Mouse (Mus musculus) MEL (cell line): ENCODE measurements around the gene Antxr1. TPM values are rescaled to one million over a fixed set of nuclear protein-coding genes. Genes with fewer than 3 reads are reported as not detected.
A peak's percentile ranks its signal among the peaks of the same experiment; 100 is the strongest.

Source experiments
- DNase-seq: peaks from one replicate; pipeline ENCODE4 v3.0.0; 2011; ENCODE audit warnings: low read depth, low spot score
- H3K27ac ChIP-seq: 2 replicates; pipeline ENCODE4 v1.5.1; 2012; ENCODE audit warnings: low read depth, mild to moderate bottlenecking, control low read depth, low read length, moderate library complexity; ENCODE audit not compliant: control insufficient read depth
- H3K27me3 ChIP-seq, 2 experiments: fragments of 150-350 bp in 1 of 2; sonication (generic) in 1 of 2; 2 replicates each; pipeline ENCODE4 v1.6.1; 2012; ENCODE audit warnings: low read length in 2 of 2, mild to moderate bottlenecking in 2 of 2, improper control_type of control experiment in 1 of 2, moderate library complexity in 1 of 2; ENCODE audit not compliant: insufficient read depth in 2 of 2, control insufficient read depth in 1 of 2
- H3K36me3 ChIP-seq, 2 experiments: 2 replicates each; pipeline ENCODE4 v1.6.1; 2012 to 2014; ENCODE audit warnings: low read length in 2 of 2, improper control_type of control experiment in 1 of 2, inconsistent platforms in 1 of 2, mild to moderate bottlenecking in 1 of 2; ENCODE audit not compliant: insufficient read depth in 2 of 2, control insufficient read depth in 1 of 2
- H3K4me1 ChIP-seq, 2 experiments: fragments of 150-350 bp in 1 of 2; sonication (generic) in 1 of 2; 2 replicates each; pipeline ENCODE4 v1.6.1; 2012; ENCODE audit warnings: low read length in 2 of 2, improper control_type of control experiment in 1 of 2, mild to moderate bottlenecking in 1 of 2; ENCODE audit not compliant: insufficient read depth in 2 of 2, control insufficient read depth in 1 of 2
- H3K4me3 ChIP-seq, 2 experiments: fragments of 150-350 bp in 1 of 2; sonication (generic) in 1 of 2; 2 replicates each; pipeline ENCODE4 v1.5.1; 2012; ENCODE audit warnings: low read depth in 2 of 2, low read length in 2 of 2, mild to moderate bottlenecking in 2 of 2, moderate library complexity in 2 of 2, control low read depth in 1 of 2, improper control_type of control experiment in 1 of 2; ENCODE audit not compliant: control insufficient read depth in 1 of 2, insufficient read depth in 1 of 2
- H3K79me2 ChIP-seq: 2 replicates; pipeline ENCODE4 v1.6.1; 2012; ENCODE audit warnings: mild to moderate bottlenecking, low read length, moderate library complexity; ENCODE audit not compliant: control insufficient read depth, poor library complexity, insufficient read depth
- H3K9ac ChIP-seq: 2 replicates; pipeline ENCODE4 v1.6.1; 2012; ENCODE audit warnings: low read depth, mild to moderate bottlenecking, control low read depth, low read length, moderate library complexity; ENCODE audit not compliant: control insufficient read depth, poor library complexity, severe bottlenecking
- H3K9me3 ChIP-seq: fragments of 150-350 bp; sonication (generic); replicated peaks from 2 replicates; pipeline ENCODE4 v1.6.1; 2012; ENCODE audit warnings: mild to moderate bottlenecking, low read length, improper control_type of control experiment, moderate library complexity; ENCODE audit not compliant: insufficient read depth
- CHD2 ChIP-seq: IDR thresholded peaks from 2 replicates; pipeline ENCODE4 v1.6.1; 2011; ENCODE audit warnings: low read length, improper control_type of control experiment
- CTCF ChIP-seq, 3 experiments: IDR thresholded peaks in 2 of 3; conservative IDR thresholded peaks in 1 of 3; 2 replicates each; pipeline ENCODE4 v1.5.1; 2011 to 2012; ENCODE audit warnings: low read length in 3 of 3, low read depth in 2 of 3, mild to moderate bottlenecking in 2 of 3, improper control_type of control experiment in 1 of 3, inconsistent platforms in 1 of 3, mixed read lengths in 1 of 3, moderate library complexity in 1 of 3; ENCODE audit not compliant: control insufficient read depth in 1 of 3, insufficient read depth in 1 of 3, poor library complexity in 1 of 3, severe bottlenecking in 1 of 3
- EP300 ChIP-seq, 2 experiments: IDR thresholded peaks; 2 replicates each; pipeline ENCODE4 v1.6.1; 2011; ENCODE audit warnings: improper control_type of control experiment in 2 of 2, low read length in 2 of 2, low read depth in 1 of 2, mild to moderate bottlenecking in 1 of 2
- KAT2A ChIP-seq: conservative IDR thresholded peaks from 2 replicates; pipeline ENCODE4 v1.6.1; 2012; ENCODE audit warnings: low read depth, low read length, improper control_type of control experiment, inconsistent platforms
- MAFK ChIP-seq: IDR thresholded peaks from 2 replicates; pipeline ENCODE4 v1.6.1; 2011; ENCODE audit warnings: low read depth, mild to moderate bottlenecking, low read length, improper control_type of control experiment, borderline replicate concordance
- MAX ChIP-seq: IDR thresholded peaks from 2 replicates; pipeline ENCODE4 v1.6.1; 2011; ENCODE audit warnings: low read length, improper control_type of control experiment
- MYC ChIP-seq: IDR thresholded peaks from 2 replicates; pipeline ENCODE4 v1.6.1; 2011; ENCODE audit warnings: low read depth, mild to moderate bottlenecking, low read length, improper control_type of control experiment, moderate library complexity
- POLR2A ChIP-seq, 2 experiments: IDR thresholded peaks; 2 replicates each; pipeline ENCODE4 v1.6.1; 2011 to 2012; ENCODE audit warnings: low read length in 2 of 2, mild to moderate bottlenecking in 2 of 2, control low read depth in 1 of 2, improper control_type of control experiment in 1 of 2, low read depth in 1 of 2, moderate library complexity in 1 of 2; ENCODE audit not compliant: control insufficient read depth in 1 of 2, insufficient read depth in 1 of 2, poor library complexity in 1 of 2
- RCOR1 ChIP-seq: IDR thresholded peaks from 2 replicates; pipeline ENCODE4 v1.6.1; 2012; ENCODE audit warnings: low read depth, mild to moderate bottlenecking, inconsistent platforms, low read length, improper control_type of control experiment
- SIN3A ChIP-seq: IDR thresholded peaks from 2 replicates; pipeline ENCODE4 v1.6.1; 2012; ENCODE audit warnings: low read length, improper control_type of control experiment, inconsistent platforms
- SMC3 ChIP-seq: IDR thresholded peaks from 2 replicates; pipeline ENCODE4 v1.6.1; 2011; ENCODE audit warnings: low read depth, low read length, improper control_type of control experiment
- TAL1 ChIP-seq: IDR thresholded peaks from 2 replicates; pipeline ENCODE4 v1.6.1; 2012; ENCODE audit warnings: mild to moderate bottlenecking, inconsistent platforms, low read length, moderate library complexity, mixed read lengths
- TBP ChIP-seq: IDR thresholded peaks from 2 replicates; pipeline ENCODE4 v1.8.0; 2011; ENCODE audit warnings: low read depth, low read length, improper control_type of control experiment
- TCF12 ChIP-seq: IDR thresholded peaks from 2 replicates; pipeline ENCODE4 v1.6.1; 2014; ENCODE audit warnings: low read depth, mild to moderate bottlenecking, inconsistent platforms, low read length, improper control_type of control experiment, moderate library complexity
- USF1 ChIP-seq: IDR thresholded peaks from 2 replicates; pipeline ENCODE4 v1.6.1; 2014; ENCODE audit warnings: low read depth, mild to moderate bottlenecking, inconsistent platforms, low read length, improper control_type of control experiment, moderate library complexity
- USF2 ChIP-seq, 2 experiments: IDR thresholded peaks; 2 replicates each; pipeline ENCODE4 v1.6.1; 2011 to 2012; ENCODE audit warnings: improper control_type of control experiment in 2 of 2, low read length in 2 of 2, borderline replicate concordance in 1 of 2, inconsistent platforms in 1 of 2, low read depth in 1 of 2, mild to moderate bottlenecking in 1 of 2; ENCODE audit not compliant: insufficient read depth in 1 of 2
- polyA plus RNA-seq, 2 experiments: library from polyadenylated mRNA; stranded (reverse) in 1 of 2; unstranded in 1 of 2; fragments of >175 nt in 1 of 2; fragments of >200 nt in 1 of 2; gene quantifications; 2 replicates each; pipeline versions ENCODE4 v1.2.1 to v1.2.4; 2012; ENCODE audit warnings: low replicate concordance in 2 of 2, low read depth in 1 of 2; ENCODE audit not compliant: insufficient read length in 2 of 2, insufficient read depth in 1 of 2, missing spikeins in 1 of 2
- total RNA-seq: library from RNA; depleted of rRNA; stranded (reverse); fragments of 300-350 nt; gene quantifications from 2 replicates; pipeline ENCODE4 v1.2.3, GENCODE M21; 2012

Gene Antxr1
- total and polyA plus RNA-seq, 3 experiments: 0.10 TPM; not detected in 2

GRCm38 (mm10) chr6:87213262-87213661, 122.4 kb downstream of the Antxr1 start:
- no peak overlapping the region for H3K27ac ChIP-seq
- TF ChIP-seq SIN3A (no peak), RCOR1 (no peak), SMC3 (no peak), TCF12 (no peak), MAX (no peak), KAT2A (no peak), POLR2A (IDR thresholded peaks at IDR 0.05; ENCODE audit: control insufficient read depth in 1 of 2, insufficient read depth in 1 of 2, low read depth in 1 of 2, low read length in 2 of 2, poor library complexity in 1 of 2) (no peak), TBP (no peak)
- H3K4me1 ChIP-seq: no peaks in the 10 kb centered on the region
- no peaks in the 10 kb centered on the region for H3K36me3 ChIP-seq
- DNase-seq: no peak
- no peaks in the 10 kb centered on the region for H3K9me3 ChIP-seq
- H3K79me2 ChIP-seq: no peaks in the 10 kb centered on the region
- peaks cover 1 to 6% of the 10 kb centered on the region in 2 experiments for H3K27me3 ChIP-seq
- no peak overlapping the region for H3K9ac ChIP-seq
- no peak overlapping the region for H3K4me3 ChIP-seq

GRCm38 (mm10) chr6:87211551-87211950, 124.1 kb downstream of the Antxr1 start:
- H3K27ac ChIP-seq: no peak overlapping the region
- no peak overlapping the region for H3K9ac ChIP-seq
- no peak overlapping the region for H3K4me3 ChIP-seq
- H3K9me3 ChIP-seq: no peaks in the 10 kb centered on the region
- H3K36me3 ChIP-seq: no peaks in the 10 kb centered on the region
- peak; percentile 6 for DNase-seq
- H3K27me3 ChIP-seq: peaks cover 3 to 12% of the 10 kb centered on the region in 2 experiments
- no peaks in the 10 kb centered on the region for H3K4me1 ChIP-seq
- TF ChIP-seq MYC (no peak), CTCF (IDR thresholded peaks at IDR 0.05 in 2 of 3, conservative IDR thresholded peaks at IDR 0.05 in 1 of 3; ENCODE audit: control insufficient read depth in 1 of 3, insufficient read depth in 1 of 3, low read depth in 2 of 3, low read length in 3 of 3, poor library complexity in 1 of 3, severe bottlenecking in 1 of 3) (peak in 2 of 3 experiments; percentile 14 to 15; a peak in 1 of 6 replicates)
- H3K79me2 ChIP-seq: no peaks in the 10 kb centered on the region

- Histone ChIP-seq H3K36me3 (no peaks in the 10 kb centered on the region), H3K9ac (no peak overlapping the region), H3K79me2 (no peaks in the 10 kb centered on the region), H3K4me1 (no peaks in the 10 kb centered on the region), H3K27me3 (peaks cover 4 to 9% of the 10 kb centered on the region in 2 experiments), H3K4me3 (no peak overlapping the region), H3K27ac (no peak overlapping the region), H3K9me3 (no peaks in the 10 kb centered on the region)
- DNase-seq: no peak
- TF ChIP-seq USF1: peak; percentile 82
- TF ChIP-seq USF2 (IDR thresholded peaks at IDR 0.05; ENCODE audit: borderline replicate concordance in 1 of 2, insufficient read depth in 1 of 2, low read depth in 1 of 2, low read length in 2 of 2): 0 out of 4 replicates have a peak, but pooled peaks of 1 of the 2 experiments have one; percentile 28
- TF ChIP-seq TCF12: no peak
- TF ChIP-seq EP300 (IDR thresholded peaks at IDR 0.05; ENCODE audit: low read depth in 1 of 2, low read length in 2 of 2): no peak
- TF ChIP-seq KAT2A: no peak
- no peak for TF ChIP-seq TAL1
- TF ChIP-seq MAFK: peak; percentile 44; the same call in 1 of the 2 replicates
- TF ChIP-seq CHD2: no peak
These were observed 128.1 kb downstream of the Antxr1 start for GRCm38 (mm10) chr6:87207373-87207982.
